Mouse (Mus musculus): ENCODE data around the gene Acsf3. TPM values are rescaled to one million over a fixed set of nuclear protein-coding genes. Genes with fewer than 3 reads are reported as not detected.

Acsf3 gene
- total and polyA plus RNA-seq, 3 experiments: 17.8 to 37.2 TPM; not detected in 1

- Histone ChIP-seq H3K9ac (ENCODE audit: control insufficient read depth, low read depth, low read length, poor library complexity, severe bottlenecking) (no peak overlapping the region), H3K36me3 (ENCODE audit: control insufficient read depth in 1 of 2, insufficient read depth in 2 of 2, low read length in 2 of 2) (peaks cover 0 to 8% of the 10 kb centered on the region in 2 experiments; a peak in 2 of 4 replicates), H3K79me2 (ENCODE audit: control insufficient read depth, insufficient read depth, low read length, poor library complexity) (peaks cover 4% of the 10 kb centered on the region), H3K4me1 (ENCODE audit: control insufficient read depth in 1 of 2, insufficient read depth in 2 of 2, low read length in 2 of 2) (peaks cover 6 to 22% of the 10 kb centered on the region in 2 experiments), H3K27ac (ENCODE audit: control insufficient read depth, low read depth, low read length) (no peak overlapping the region), H3K9me3 (replicated peaks; ENCODE audit: insufficient read depth, low read length) (no peaks in the 10 kb centered on the region), H3K4me3 (ENCODE audit: control insufficient read depth in 1 of 2, insufficient read depth in 1 of 2, low read depth in 2 of 2, low read length in 2 of 2) (no peak overlapping the region), H3K27me3 (ENCODE audit: control insufficient read depth in 1 of 2, insufficient read depth in 2 of 2, low read length in 2 of 2) (no peaks in the 10 kb centered on the region)
- no peak for DNase-seq (ENCODE audit: low read depth, low spot score)
- TF ChIP-seq RAD21 (IDR thresholded peaks at IDR 0.05; ENCODE audit: low read depth, low read length): no peak
- TF ChIP-seq RCOR1 (IDR thresholded peaks at IDR 0.05; ENCODE audit: low read depth, low read length): no peak
- no peak for TF ChIP-seq GATA1 (IDR thresholded peaks at IDR 0.05; ENCODE audit: low read depth, low read length)
- no peak for TF ChIP-seq BHLHE40 (IDR thresholded peaks at IDR 0.05; ENCODE audit: borderline replicate concordance, low read depth, low read length)
- no peak for TF ChIP-seq CHD1 (IDR thresholded peaks at IDR 0.05; ENCODE audit: low read depth, low read length)
- no peak for TF ChIP-seq TAL1 (IDR thresholded peaks at IDR 0.05; ENCODE audit: low read length)
- no peak for TF ChIP-seq POLR2AphosphoS5 (IDR thresholded peaks at IDR 0.05; ENCODE audit: borderline replicate concordance, low read depth, low read length)
These were observed 2.7 kb upstream of the Acsf3 start for GRCm38 (mm10) chr8:122772431-122773060.

GRCm38 (mm10) chr8:122777701-122778100 is 2.4 kb downstream of the Acsf3 start:
- H3K36me3 ChIP-seq (ENCODE audit: control insufficient read depth in 1 of 2, insufficient read depth in 2 of 2, low read length in 2 of 2): peaks cover 0 to 2% of the 10 kb centered on the region in 2 experiments; a peak in 1 of 4 replicates
- H3K9ac ChIP-seq (ENCODE audit: control insufficient read depth, low read depth, low read length, poor library complexity, severe bottlenecking): no peak overlapping the region
- TF ChIP-seq ZC3H11A (IDR thresholded peaks at IDR 0.05; ENCODE audit: low read depth, low read length) (no peak), KAT2A (conservative IDR thresholded peaks at IDR 0.05; ENCODE audit: low read depth, low read length) (no peak), JUND (IDR thresholded peaks at IDR 0.05; ENCODE audit: low read depth, low read length) (no peak), ZNF384 (IDR thresholded peaks at IDR 0.05; ENCODE audit: low read depth, low read length) (no peak), MAX (IDR thresholded peaks at IDR 0.05; ENCODE audit: low read length) (no peak), MEF2A (IDR thresholded peaks at IDR 0.05; ENCODE audit: extremely low read depth, insufficient replicate concordance, low read depth, low read length, poor library complexity, severe bottlenecking) (no peak), TAL1 (IDR thresholded peaks at IDR 0.05; ENCODE audit: low read length) (no peak), ELF1 (IDR thresholded peaks at IDR 0.05; ENCODE audit: low read depth, low read length) (no peak), POLR2AphosphoS2 (IDR thresholded peaks at IDR 0.05; ENCODE audit: low read length) (no peak), SIN3A (IDR thresholded peaks at IDR 0.05; ENCODE audit: low read length) (no peak), CHD2 (IDR thresholded peaks at IDR 0.05; ENCODE audit: low read length) (no peak), NELFE (IDR thresholded peaks at IDR 0.05; ENCODE audit: low read depth, low read length) (no peak), POLR2A (IDR thresholded peaks at IDR 0.05; ENCODE audit: control insufficient read depth in 1 of 2, insufficient read depth in 1 of 2, low read depth in 1 of 2, low read length in 2 of 2, poor library complexity in 1 of 2) (no peak)
- DNase-seq (ENCODE audit: low read depth, low spot score): no peak
- peaks cover 0 to 18% of the 10 kb centered on the region in 2 experiments for H3K4me1 ChIP-seq (ENCODE audit: control insufficient read depth in 1 of 2, insufficient read depth in 2 of 2, low read length in 2 of 2)
- peaks cover 4% of the 10 kb centered on the region for H3K79me2 ChIP-seq (ENCODE audit: control insufficient read depth, insufficient read depth, low read length, poor library complexity)
- H3K4me3 ChIP-seq (ENCODE audit: control insufficient read depth in 1 of 2, insufficient read depth in 1 of 2, low read depth in 2 of 2, low read length in 2 of 2): no peak overlapping the region
- no peak overlapping the region for H3K27ac ChIP-seq (ENCODE audit: control insufficient read depth, low read depth, low read length)
- H3K9me3 ChIP-seq (replicated peaks; ENCODE audit: insufficient read depth, low read length): no peaks in the 10 kb centered on the region
- H3K27me3 ChIP-seq (ENCODE audit: control insufficient read depth in 1 of 2, insufficient read depth in 2 of 2, low read length in 2 of 2): no peaks in the 10 kb centered on the region

Measured in MEL (cell line).